Mouse (Mus musculus): ENCODE results near the gene Cux2. TPM values are rescaled to one million over a fixed set of nuclear protein-coding genes. Genes with fewer than 3 reads are reported as not detected.
A peak's percentile ranks its signal among the peaks of the same experiment; 100 is the strongest.
"Not testable (repeated sequence)": the region's sequence is repeated elsewhere in the genome, so short reads cannot be mapped to it uniquely, and the experiment has no call there.

The Cux2 gene
- polyA plus RNA-seq, 1 experiment from 2014 or later, result 9.9 TPM

DNA sequence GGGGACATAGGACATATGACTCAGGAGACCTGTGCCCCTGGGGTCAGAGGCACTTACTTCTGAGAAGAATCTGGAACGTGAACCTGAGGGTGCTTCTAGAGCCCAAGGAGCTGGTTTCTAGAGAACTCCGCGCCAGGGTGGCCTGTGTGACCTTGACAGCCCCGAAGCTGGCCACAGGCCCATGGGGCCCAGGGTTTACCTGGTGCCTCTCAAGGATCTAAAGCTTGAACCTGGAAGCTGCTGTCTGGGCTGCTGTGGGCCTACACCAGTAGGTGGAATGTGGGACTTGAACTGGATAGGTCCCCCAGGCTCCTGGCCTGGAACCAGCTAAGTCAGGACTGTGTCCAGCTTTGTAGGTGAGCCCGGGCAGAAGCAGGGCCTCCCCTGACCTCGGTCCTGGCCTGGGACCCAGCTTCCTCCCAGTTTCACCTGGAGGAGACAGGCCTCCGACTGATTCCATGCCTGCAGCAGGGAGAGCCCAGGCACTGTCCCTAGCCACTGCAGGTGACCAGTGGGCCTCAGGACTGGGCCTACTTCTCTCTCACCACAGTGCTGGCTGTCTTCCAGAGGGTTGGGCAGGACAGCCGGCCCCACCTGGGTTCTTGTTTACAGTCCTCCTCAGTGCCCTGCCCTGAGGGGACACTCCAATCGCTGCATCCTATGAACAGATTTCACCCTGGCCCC, 196.4 kb downstream of the Cux2 start:
- WGBS, result 83% methylated on average over 9 of the region's 9 CpGs
- peaks cover 21% of the 10 kb centered on the region for H3K4me1 ChIP-seq
- H3K4me3 ChIP-seq (replicated peaks), result no peak overlapping the region
- no peak for ATAC-seq (replicated peaks; ENCODE audit: low FRiP score)
- no peaks in the 10 kb centered on the region for H3K9me3 ChIP-seq (replicated peaks)
- no peak overlapping the region for H3K4me2 ChIP-seq
- no peaks in the 10 kb centered on the region for H3K27me3 ChIP-seq
- H3K36me3 ChIP-seq, result peaks cover 41% of the 10 kb centered on the region
- no peak overlapping the region for H3K27ac ChIP-seq
- no peak overlapping the region for H3K9ac ChIP-seq

- no peaks in the 10 kb centered on the region for H3K27me3 ChIP-seq
- H3K4me2 ChIP-seq, result peak overlapping the region; percentile 87
- peak overlapping the region; percentile 93 for H3K4me3 ChIP-seq (replicated peaks)
- H3K27ac ChIP-seq, result 0 out of 2 replicates have a peak overlapping the region, but pooled peaks have one; percentile 15
- H3K4me1 ChIP-seq, result peaks cover 39% of the 10 kb centered on the region
- ATAC-seq (replicated peaks; ENCODE audit: low FRiP score), result no peak
- no peaks in the 10 kb centered on the region for H3K9me3 ChIP-seq (replicated peaks)
- peaks cover 32% of the 10 kb centered on the region for H3K36me3 ChIP-seq
- peak overlapping the region; percentile 88 for H3K9ac ChIP-seq
- WGBS, result 39% methylated on average over 20 of the region's 20 CpGs
These were observed 200.2 kb downstream of the Cux2 start for GRCm38 (mm10) chr5:121849478-121850349.

GRCm38 (mm10) chr5:121848743-121849142, 201.2 kb downstream of the Cux2 start, which contains the start of gene Pheta1:
Gene Pheta1 (plus strand): TSS chr5:121848984.
- 0 out of 2 replicates have a peak, but pooled peaks cover 6% of the 10 kb centered on the region for H3K27me3 ChIP-seq
- peak within 1 kb of the TSS; percentile 93 for H3K4me3 ChIP-seq (replicated peaks)
- peak within 1 kb of the TSS; percentile 87 for H3K4me2 ChIP-seq
- ATAC-seq (replicated peaks; ENCODE audit: low FRiP score), result peak; percentile 90
- peaks cover 25% of the 10 kb centered on the region for H3K36me3 ChIP-seq
- peak within 1 kb of the TSS; percentile 88 for H3K9ac ChIP-seq
- WGBS, result 0% methylated on average over 35 of the region's 42 CpGs
- no peaks in the 10 kb centered on the region for H3K9me3 ChIP-seq (replicated peaks)
- peak within 1 kb of the TSS; percentile 94 for H3K27ac ChIP-seq
- H3K4me1 ChIP-seq, result peaks cover 42% of the 10 kb centered on the region

GRCm38 (mm10) chr5:121848035-121848519, 201.8 kb downstream of the Cux2 start:
- under 1% methylated on average over 17 of the region's 17 CpGs for WGBS
- peaks cover 19% of the 10 kb centered on the region for H3K36me3 ChIP-seq
- peak overlapping the region; percentile 87 for H3K4me2 ChIP-seq
- H3K27me3 ChIP-seq, result 0 out of 2 replicates have a peak, but pooled peaks cover 6% of the 10 kb centered on the region
- peak; percentile 44 for ATAC-seq (replicated peaks; ENCODE audit: low FRiP score)
- peak overlapping the region; percentile 88 for H3K9ac ChIP-seq
- peak overlapping the region; percentile 94 for H3K27ac ChIP-seq
- peak overlapping the region; percentile 93 for H3K4me3 ChIP-seq (replicated peaks)
- H3K4me1 ChIP-seq, result peaks cover 47% of the 10 kb centered on the region
- H3K9me3 ChIP-seq (replicated peaks), result no peaks in the 10 kb centered on the region

GRCm38 (mm10) chr5:121847269-121847668, 202.6 kb downstream of the Cux2 start:
- not testable (repeated sequence) for H3K4me2 ChIP-seq; H3K27me3 ChIP-seq; H3K9me3 ChIP-seq (replicated peaks); H3K27ac ChIP-seq; ATAC-seq (replicated peaks; ENCODE audit: low FRiP score); H3K9ac ChIP-seq; H3K4me3 ChIP-seq (replicated peaks)
- WGBS, result 86% methylated on average over 3 of the region's 3 CpGs
- peaks cover 10% of the 10 kb centered on the region for H3K36me3 ChIP-seq
- peaks cover 53% of the 10 kb centered on the region for H3K4me1 ChIP-seq

- peaks cover under 1% of the 10 kb centered on the region for H3K36me3 ChIP-seq
- peaks cover 58% of the 10 kb centered on the region for H3K4me1 ChIP-seq
- no peak overlapping the region for H3K4me3 ChIP-seq (replicated peaks)
- ATAC-seq (replicated peaks; ENCODE audit: low FRiP score), result no peak
- no peaks in the 10 kb centered on the region for H3K9me3 ChIP-seq (replicated peaks)
- H3K27me3 ChIP-seq, result 0 out of 2 replicates have a peak, but pooled peaks cover 6% of the 10 kb centered on the region
- H3K9ac ChIP-seq, result no peak overlapping the region
- WGBS, result 78% methylated on average over 11 of the region's 11 CpGs
- no peak overlapping the region for H3K27ac ChIP-seq
- H3K4me2 ChIP-seq, result no peak overlapping the region
These were observed 203.6 kb downstream of the Cux2 start for GRCm38 (mm10) chr5:121846322-121846721.

DNA sequence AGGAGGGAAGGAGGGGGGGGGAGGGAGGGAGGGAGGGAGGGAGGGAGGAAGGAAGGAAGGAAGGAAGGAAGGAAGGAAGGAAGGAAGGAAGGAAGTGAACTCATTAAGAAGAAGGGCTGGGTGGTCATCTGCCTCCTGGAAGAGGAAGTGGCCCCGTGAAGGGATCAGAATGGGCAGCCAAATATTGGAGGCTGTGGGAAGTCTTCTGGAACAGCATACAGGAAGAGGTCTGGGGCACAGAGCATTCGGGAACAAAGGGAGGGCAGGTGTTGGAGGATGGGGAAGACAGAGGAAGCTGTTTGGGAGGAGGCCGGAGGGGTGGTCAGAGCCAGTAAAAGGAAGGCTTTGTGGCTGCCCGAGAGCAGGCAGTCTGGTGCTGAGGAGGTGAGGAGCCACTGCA, 204.5 kb downstream of the Cux2 start:
- Histone ChIP-seq H3K4me3 (replicated peaks) (no peak overlapping the region), H3K9me3 (replicated peaks) (no peaks in the 10 kb centered on the region), H3K27ac (peak overlapping the region; percentile 56; the same call in 1 of the 2 replicates), H3K9ac (0 out of 2 replicates have a peak overlapping the region, but pooled peaks have one; percentile 4), H3K4me2 (peak overlapping the region; percentile 12; the same call in 1 of the 2 replicates), H3K36me3 (no peaks in the 10 kb centered on the region), H3K27me3 (0 out of 2 replicates have a peak, but pooled peaks cover 6% of the 10 kb centered on the region), H3K4me1 (peaks cover 50% of the 10 kb centered on the region)
- no peak for ATAC-seq (replicated peaks; ENCODE audit: low FRiP score)
- WGBS, result 25% methylated on average over 4 of the region's 4 CpGs

GRCm38 (mm10) chr5:121843138-121843905, 206.6 kb downstream of the Cux2 start:
- Histone ChIP-seq H3K4me1 (peaks cover 50% of the 10 kb centered on the region), H3K9me3 (replicated peaks) (no peaks in the 10 kb centered on the region), H3K4me3 (replicated peaks) (peak overlapping the region; percentile 55), H3K9ac (no peak overlapping the region), H3K27ac (no peak overlapping the region), H3K4me2 (peak overlapping the region; percentile 92), H3K36me3 (no peaks in the 10 kb centered on the region), H3K27me3 (0 out of 2 replicates have a peak, but pooled peaks cover 6% of the 10 kb centered on the region)
- 11% methylated on average over 17 of the region's 17 CpGs for WGBS
- no peak for ATAC-seq (replicated peaks; ENCODE audit: low FRiP score)

DNA sequence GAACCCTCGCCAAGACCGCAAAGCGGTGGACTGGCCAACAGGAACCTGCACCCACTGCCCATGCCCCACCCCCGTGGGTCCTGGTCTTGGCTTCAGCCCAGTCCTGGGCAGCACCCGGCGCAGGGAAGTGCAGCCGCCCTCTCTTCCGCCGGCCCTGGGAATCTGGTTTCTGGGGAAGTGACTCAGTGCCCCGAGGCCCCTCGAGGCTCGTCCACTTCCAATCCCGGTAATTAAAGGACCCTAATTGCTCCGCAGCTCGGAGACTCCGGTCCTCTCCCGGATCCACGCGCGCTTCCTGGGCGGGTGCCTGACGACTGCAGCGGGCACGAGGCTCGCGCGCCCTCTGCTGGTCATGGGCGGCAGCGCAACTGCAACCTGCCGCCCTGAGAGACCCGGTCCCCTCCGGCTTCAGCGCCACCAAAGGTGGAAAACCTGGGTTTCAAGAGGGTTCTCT, 207.2 kb downstream of the Cux2 start:
- no peaks in the 10 kb centered on the region for H3K36me3 ChIP-seq
- H3K9me3 ChIP-seq (replicated peaks), result no peaks in the 10 kb centered on the region
- H3K9ac ChIP-seq, result peak overlapping the region; percentile 58
- H3K4me3 ChIP-seq (replicated peaks), result peak overlapping the region; percentile 55
- H3K4me1 ChIP-seq, result peaks cover 50% of the 10 kb centered on the region
- peak overlapping the region; percentile 51; the same call in 1 of the 2 replicates for H3K27ac ChIP-seq
- under 1% methylated on average over 33 of the region's 33 CpGs for WGBS
- H3K27me3 ChIP-seq, result 0 out of 2 replicates have a peak, but pooled peaks cover 6% of the 10 kb centered on the region
- peak; percentile 41 for ATAC-seq (replicated peaks; ENCODE audit: low FRiP score)
- peak overlapping the region; percentile 92 for H3K4me2 ChIP-seq

- Histone ChIP-seq H3K27ac (peak overlapping the region; percentile 51; the same call in 1 of the 2 replicates), H3K9me3 (replicated peaks) (no peaks in the 10 kb centered on the region), H3K27me3 (0 out of 2 replicates have a peak, but pooled peaks cover 6% of the 10 kb centered on the region), H3K36me3 (no peaks in the 10 kb centered on the region), H3K4me1 (peaks cover 56% of the 10 kb centered on the region), H3K4me3 (replicated peaks) (no peak overlapping the region), H3K4me2 (peak overlapping the region; percentile 92; the same call in 1 of the 2 replicates), H3K9ac (no peak overlapping the region)
- ATAC-seq (replicated peaks; ENCODE audit: low FRiP score), result no peak
- WGBS, result 49% methylated on average over 10 of the region's 10 CpGs
These were observed 207.9 kb downstream of the Cux2 start for GRCm38 (mm10) chr5:121841973-121842372.

GRCm38 (mm10) chr5:121841516-121841915, 208.4 kb downstream of the Cux2 start:
- no peak for ATAC-seq (replicated peaks; ENCODE audit: low FRiP score)
- Histone ChIP-seq H3K27me3 (0 out of 2 replicates have a peak, but pooled peaks cover 6% of the 10 kb centered on the region), H3K4me1 (peaks cover 56% of the 10 kb centered on the region), H3K4me3 (replicated peaks) (no peak overlapping the region), H3K27ac (0 out of 2 replicates have a peak overlapping the region, but pooled peaks have one; percentile 51), H3K36me3 (no peaks in the 10 kb centered on the region), H3K9me3 (replicated peaks) (no peaks in the 10 kb centered on the region), H3K4me2 (no peak overlapping the region), H3K9ac (no peak overlapping the region)
- 87% methylated on average over 9 of the region's 9 CpGs for WGBS

All from kidney, embryonic 15.5 days (tissue).